Mouse (Mus musculus) liver, adult 2 months (tissue): ENCODE measurements around the gene Nmb. TPM values are rescaled to one million over a fixed set of nuclear protein-coding genes. Genes with fewer than 3 reads are reported as not detected.

Experiments used
- DNase-seq: peaks from one replicate; pipeline ENCODE4 v3.0.0-alpha.2; 2011; ENCODE audit warnings: low read depth, low spot score; ENCODE audit errors: extremely low read depth
- H3K27ac ChIP-seq: fragments of 200-500 bp; replicated peaks from 2 replicates; pipeline ENCODE4 v1.5.1; 2012; ENCODE audit warnings: low read depth, mild to moderate bottlenecking, control low read depth, inconsistent platforms, low read length; ENCODE audit not compliant: insufficient read depth
- H3K27me3 ChIP-seq: fragments of 200-500 bp; 2 replicates; pipeline ENCODE4 v1.6.1; 2012; ENCODE audit warnings: mild to moderate bottlenecking, moderate library complexity, low read length, inconsistent platforms; ENCODE audit not compliant: control insufficient read depth, insufficient read depth
- H3K36me3 ChIP-seq: fragments of 200-500 bp; 2 replicates; pipeline ENCODE4 v1.6.1; 2012; ENCODE audit warnings: low read length, inconsistent platforms; ENCODE audit not compliant: control insufficient read depth, insufficient read depth
- H3K4me1 ChIP-seq: fragments of 200-500 bp; 2 replicates; pipeline ENCODE4 v1.6.1; 2011; ENCODE audit warnings: low read length; ENCODE audit not compliant: control insufficient read depth, insufficient read depth
- H3K4me3 ChIP-seq: fragments of 200-500 bp; 2 replicates; pipeline ENCODE4 v1.5.1; 2011; ENCODE audit warnings: low read depth, mild to moderate bottlenecking, control low read depth, low read length, moderate library complexity; ENCODE audit not compliant: insufficient read depth
- H3K79me2 ChIP-seq: fragments of 200-500 bp; 2 replicates; pipeline ENCODE4 v1.6.1; 2012; ENCODE audit warnings: inconsistent platforms, mild to moderate bottlenecking, low read length, moderate library complexity; ENCODE audit not compliant: control insufficient read depth, insufficient read depth
- H3K9ac ChIP-seq: fragments of 200-500 bp; 2 replicates; pipeline ENCODE4 v1.6.1; 2012; ENCODE audit warnings: low read depth, mild to moderate bottlenecking, control low read depth, inconsistent platforms, low read length
- CTCF ChIP-seq: fragments of 200-500 bp; IDR thresholded peaks from 2 replicates; pipeline ENCODE4 v1.5.1; 2011; ENCODE audit warnings: low read depth, low read length, control low read depth
- POLR2A ChIP-seq: fragments of 200-500 bp; IDR thresholded peaks from 2 replicates; pipeline ENCODE4 v1.6.1; 2011; ENCODE audit warnings: low read length, control low read depth; ENCODE audit not compliant: insufficient read depth; ENCODE audit errors: extremely low read depth
- WGBS: fragments of 180-500 bp; shearing (Covaris S2); methylation state at CpG from one replicate; pipeline ENCODE4 v1.1.7; 2018; 5-methylcytosine and 5-hydroxymethylcytosine counted together
- polyA plus RNA-seq: library from polyadenylated mRNA; depleted of rRNA; stranded (reverse); fragments of >200 nt; gene quantifications from 2 replicates; pipeline ENCODE4 v1.2.3, GENCODE M21; 2012
- total RNA-seq: library from RNA; depleted of rRNA; stranded (reverse); fragments of >200 nt; gene quantifications from 2 replicates; pipeline ENCODE4 v1.2.3, GENCODE M21; 2014

The Nmb gene
- total and polyA plus RNA-seq, 2 experiments = 0.65 to 1.7 TPM

- Histone ChIP-seq H3K79me2 (no peaks in the 10 kb centered on the region), H3K27me3 (no peaks in the 10 kb centered on the region), H3K4me3 (no peak overlapping the region), H3K36me3 (peaks cover 12% of the 10 kb centered on the region; the same call in 1 of the 2 replicates), H3K27ac (no peak overlapping the region), H3K9ac (no peak overlapping the region), H3K4me1 (peaks cover 10% of the 10 kb centered on the region)
- DNase-seq = no peak
- WGBS = 97% methylated on average over 14 of the region's 14 CpGs
- TF ChIP-seq POLR2A = no peak
- no peak for TF ChIP-seq CTCF
Observed at GRCm38 (mm10) chr7:80894815-80895519, 9.9 kb downstream of the Nmb start.

GRCm38 (mm10) chr7:80894196-80894595 is 10.7 kb downstream of the Nmb start:
- no peaks in the 10 kb centered on the region for H3K79me2 ChIP-seq
- H3K27me3 ChIP-seq = no peaks in the 10 kb centered on the region
- no peak for DNase-seq
- TF ChIP-seq CTCF (no peak), POLR2A (no peak)
- 79% methylated on average over 7 of the region's 7 CpGs for WGBS
- H3K27ac ChIP-seq = no peak overlapping the region
- peaks cover 12% of the 10 kb centered on the region; the same call in 1 of the 2 replicates for H3K36me3 ChIP-seq
- no peak overlapping the region for H3K4me3 ChIP-seq
- H3K4me1 ChIP-seq = peaks cover 10% of the 10 kb centered on the region
- H3K9ac ChIP-seq = no peak overlapping the region

- Histone ChIP-seq H3K36me3 (peaks cover 12% of the 10 kb centered on the region; the same call in 1 of the 2 replicates), H3K27me3 (no peaks in the 10 kb centered on the region), H3K9ac (no peak overlapping the region), H3K4me1 (peaks cover 10% of the 10 kb centered on the region), H3K4me3 (no peak overlapping the region), H3K79me2 (no peaks in the 10 kb centered on the region), H3K27ac (no peak overlapping the region)
- 74% methylated on average over 6 of the region's 6 CpGs for WGBS
- no peak for DNase-seq
- TF ChIP-seq CTCF (no peak), POLR2A (no peak)
Observed at GRCm38 (mm10) chr7:80893753-80894129, 11.1 kb downstream of the Nmb start.

- DNase-seq = no peak
- H3K9ac ChIP-seq = no peak overlapping the region
- no peak overlapping the region for H3K27ac ChIP-seq
- H3K79me2 ChIP-seq = no peaks in the 10 kb centered on the region
- peaks cover 12% of the 10 kb centered on the region; the same call in 1 of the 2 replicates for H3K36me3 ChIP-seq
- 94% methylated on average over 15 of the region's 15 CpGs for WGBS
- TF ChIP-seq POLR2A (no peak), CTCF (no peak)
- H3K4me3 ChIP-seq = no peak overlapping the region
- H3K4me1 ChIP-seq = peaks cover 9% of the 10 kb centered on the region
- H3K27me3 ChIP-seq = no peaks in the 10 kb centered on the region
Observed at GRCm38 (mm10) chr7:80893086-80893752, 11.7 kb downstream of the Nmb start.

- H3K9ac ChIP-seq = no peak overlapping the region
- H3K27ac ChIP-seq = no peak overlapping the region
Observed at GRCm38 (mm10) chr7:80889841-80890241, 15.0 kb downstream of the Nmb start.

More at GRCm38 (mm10) chr7:80889841-80890241, 15.0 kb downstream of the Nmb start:
- H3K4me3 ChIP-seq = no peak overlapping the region
- peaks cover 12% of the 10 kb centered on the region; the same call in 1 of the 2 replicates for H3K36me3 ChIP-seq
- H3K27me3 ChIP-seq = no peaks in the 10 kb centered on the region
- H3K79me2 ChIP-seq = no peaks in the 10 kb centered on the region
- DNase-seq = no peak
- no peaks in the 10 kb centered on the region; the same call in 1 of the 2 replicates for H3K4me1 ChIP-seq
- no peak for TF ChIP-seq POLR2A
- no peak for TF ChIP-seq CTCF
- WGBS = 71% methylated on average over 13 of the region's 13 CpGs
